Mouse (Mus musculus): ENCODE measurements at regions not wholly inside any gene's neighbourhood (a gene's known extent, or its start where the extent isn't known, plus 50 kb on each side); places are given as distances from the start of the nearest gene placed in this dataset.

- in situ Hi-C loops (cut with MboI, MseI): no loop called here
Measured at GRCm38 (mm10) chr10:15592161-15592560, 874.1 kb upstream of the Gje1 start.

DNA sequence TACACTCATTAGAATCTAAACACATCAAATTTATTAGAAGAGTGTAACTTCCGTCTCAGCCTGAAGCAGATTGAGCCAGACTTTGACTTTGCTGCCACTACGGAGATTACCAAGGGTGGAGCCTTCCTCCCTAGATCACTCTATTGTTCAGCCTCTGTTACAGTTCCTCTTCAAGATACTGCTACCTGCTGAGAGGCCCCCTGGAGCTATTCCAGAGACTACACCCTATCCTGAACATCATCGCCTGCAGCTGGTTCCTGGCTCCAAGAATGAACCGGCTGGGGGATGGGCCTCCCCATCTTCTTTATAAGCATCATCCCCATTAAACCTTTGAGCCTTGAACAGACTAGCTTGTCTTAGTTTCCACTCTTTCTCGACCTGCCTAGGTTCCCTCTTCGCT lies 868.1 kb upstream of the Gje1 start:
- in situ Hi-C loops (cut with MboI, MseI): no loop called here

GRCm38 (mm10) chr10:15564119-15564518 lies 846.1 kb upstream of the Gje1 start:
- in situ Hi-C loops (cut with MboI, MseI): no loop called here

GRCm38 (mm10) chr10:15553407-15554064 lies 835.5 kb upstream of the Gje1 start:
- in situ Hi-C loops (cut with MboI, MseI): no loop called here

- in situ Hi-C loops (cut with MboI, MseI): no loop called here
Measured at GRCm38 (mm10) chr10:15541797-15542350, 823.9 kb upstream of the Gje1 start.

DNA sequence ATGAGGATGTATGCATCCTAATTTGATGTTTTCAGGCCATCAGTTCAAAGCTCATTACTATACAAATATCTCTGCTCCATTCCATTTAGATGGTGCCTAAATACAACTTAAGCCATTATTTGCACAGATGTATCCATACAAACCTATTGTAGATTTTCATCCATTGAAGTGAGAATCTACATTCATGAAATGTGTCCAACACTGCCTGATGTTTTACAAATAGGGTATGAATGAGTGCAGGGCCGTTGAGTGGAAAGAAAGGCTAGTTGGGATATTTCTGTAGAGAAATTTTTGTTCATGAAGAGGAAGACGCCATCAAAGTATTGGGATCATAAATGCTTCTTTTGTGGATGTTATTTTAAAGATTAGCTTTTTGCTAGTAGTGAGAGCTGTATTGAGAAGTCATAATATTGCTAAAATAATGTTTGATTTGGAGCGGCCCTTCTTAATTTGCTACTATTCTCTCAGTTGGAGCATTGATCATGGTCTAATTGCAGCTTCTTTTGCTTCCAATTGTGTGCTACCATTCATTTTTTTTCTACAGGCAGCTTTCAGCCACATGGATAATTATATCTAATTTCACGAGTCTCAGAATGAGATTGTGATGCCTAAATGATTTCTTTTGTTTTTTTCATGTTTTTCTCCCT lies 822.9 kb upstream of the Gje1 start:
- in situ Hi-C loops (cut with MboI, MseI): no loop called here

DNA sequence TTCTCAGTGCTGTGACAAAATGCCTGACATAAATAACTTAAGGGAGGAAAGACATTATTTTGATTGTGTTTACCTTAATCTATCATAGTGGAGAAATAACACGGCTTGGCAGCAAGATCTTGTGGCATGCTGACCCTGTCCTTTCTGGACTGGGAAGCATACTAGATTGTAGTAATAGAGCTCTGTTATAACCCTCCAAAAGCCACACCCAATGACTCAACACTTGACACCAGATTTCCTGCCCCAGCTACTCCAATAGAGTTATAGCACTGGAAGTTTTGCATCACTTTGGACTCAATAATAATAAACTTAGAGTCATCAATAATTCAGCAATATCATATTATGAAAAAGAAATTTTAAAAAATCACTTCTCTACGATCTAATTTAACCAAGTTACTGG lies 818.0 kb upstream of the Gje1 start:
- in situ Hi-C loops (cut with MboI, MseI): no loop called here

- in situ Hi-C loops (cut with MboI, MseI): no loop called here
Measured at GRCm38 (mm10) chr10:15487367-15487766, 769.4 kb upstream of the Gje1 start.

DNA sequence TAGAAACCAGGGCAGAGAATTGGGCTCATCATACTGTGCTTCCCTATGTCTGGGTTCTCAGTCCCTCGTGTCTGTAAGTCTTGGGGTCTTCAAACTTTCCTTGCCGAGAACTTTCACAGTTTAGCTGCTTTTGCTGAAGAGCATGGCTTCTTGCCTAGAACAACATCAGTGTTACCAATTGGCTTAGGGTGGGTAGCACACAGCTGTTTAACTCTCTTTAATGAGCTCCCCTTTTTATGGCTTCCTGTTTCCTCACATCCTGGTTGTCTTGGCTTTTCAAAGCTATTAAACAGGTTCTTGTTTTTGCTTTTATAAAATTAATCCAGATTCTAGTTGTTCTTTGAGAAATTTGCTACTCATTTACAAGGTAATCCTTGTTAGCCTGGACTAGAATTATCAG lies 725.3 kb upstream of the Gje1 start:
- in situ Hi-C loops (cut with MboI, MseI): loop anchor here (10.0 kb wide), 1 partner anchor 698 kb away; no protein-coding TSS in a partner anchor

DNA sequence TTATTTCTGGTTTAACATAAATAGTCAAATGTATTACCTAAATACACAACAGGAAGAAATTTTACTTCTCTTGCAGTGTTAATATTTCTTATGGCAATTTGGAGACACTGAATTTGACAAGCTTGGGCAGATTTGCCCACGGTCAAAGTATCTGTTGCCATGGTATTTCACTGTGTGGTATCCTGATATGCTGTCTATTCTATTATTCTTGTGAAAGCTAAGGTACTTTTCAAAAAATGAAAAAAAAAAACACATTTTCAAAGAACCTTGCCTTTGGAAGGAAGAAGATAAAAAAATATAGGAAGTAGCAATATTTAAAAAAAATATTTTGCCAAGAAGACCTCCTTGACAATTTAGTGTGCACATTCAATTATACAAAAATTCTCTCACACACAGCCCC lies 723.2 kb upstream of the Gje1 start:
- in situ Hi-C loops (cut with MboI, MseI): loop anchor here (10.0 kb wide), 1 partner anchor 696 kb away; no protein-coding TSS in a partner anchor

GRCm38 (mm10) chr10:15426746-15427145 lies 708.7 kb upstream of the Gje1 start:
- in situ Hi-C loops (cut with MboI, MseI): no loop called here

DNA sequence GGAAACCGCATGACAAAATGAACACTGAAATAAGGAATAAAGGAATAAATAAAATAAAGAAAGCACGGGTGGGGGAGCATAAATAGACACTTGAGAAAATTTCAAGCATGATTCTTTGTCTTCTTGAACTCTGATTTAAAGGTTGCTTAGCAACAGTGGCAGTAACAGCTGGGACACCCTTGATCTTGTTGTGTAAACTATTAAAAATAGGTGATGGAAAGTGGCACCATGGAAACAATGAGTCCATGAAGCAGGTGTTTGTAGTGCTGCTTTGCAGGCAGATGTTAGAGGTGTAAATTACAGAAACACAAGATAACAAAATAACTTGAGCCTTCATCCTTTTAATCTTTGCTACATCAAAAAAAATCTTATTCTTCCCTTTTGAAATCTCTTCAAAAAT lies 688.2 kb upstream of the Gje1 start:
- in situ Hi-C loops (cut with MboI, MseI): no loop called here

DNA sequence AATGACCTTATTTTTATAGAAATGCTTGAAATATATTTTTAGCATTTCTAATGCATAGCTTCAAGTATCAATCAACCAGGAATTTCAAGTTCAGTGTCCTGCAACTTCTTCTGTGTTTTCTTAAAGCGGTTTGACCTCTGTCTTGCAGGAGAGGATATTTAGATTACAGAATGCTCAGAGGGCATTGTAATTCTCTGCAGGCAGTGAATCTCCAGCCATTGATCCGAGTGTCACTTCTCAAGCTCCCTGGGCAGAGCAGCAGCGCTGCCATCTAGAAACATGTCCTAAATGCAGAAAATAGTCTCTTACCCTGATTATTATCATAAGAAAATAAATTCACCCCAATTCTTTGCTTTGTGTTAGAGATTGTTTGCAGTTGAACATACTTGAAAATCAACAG lies 687.7 kb upstream of the Gje1 start:
- in situ Hi-C loops (cut with MboI, MseI): no loop called here

GRCm38 (mm10) chr10:15399964-15400363 lies 682.0 kb upstream of the Gje1 start:
- in situ Hi-C loops (cut with MboI, MseI): no loop called here

DNA sequence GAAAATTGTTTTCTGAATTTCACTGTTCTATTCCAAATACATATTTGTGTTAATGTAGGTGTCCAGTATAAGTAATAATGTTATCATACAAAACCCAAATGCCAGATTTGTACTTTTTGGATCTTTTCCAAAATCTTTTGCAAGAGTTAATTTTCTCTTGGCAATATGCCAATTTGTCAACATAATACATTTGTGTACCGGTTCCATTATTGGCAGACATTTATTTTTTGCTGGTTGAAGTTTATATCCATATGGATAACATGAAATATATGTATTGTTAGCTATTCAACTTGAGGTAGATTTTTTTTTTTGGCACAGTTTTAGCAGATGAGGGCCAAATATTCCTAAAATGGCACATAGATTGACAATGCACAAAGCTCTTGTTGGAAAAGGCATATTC lies 679.1 kb upstream of the Gje1 start:
- in situ Hi-C loops (cut with MboI, MseI): no loop called here

DNA sequence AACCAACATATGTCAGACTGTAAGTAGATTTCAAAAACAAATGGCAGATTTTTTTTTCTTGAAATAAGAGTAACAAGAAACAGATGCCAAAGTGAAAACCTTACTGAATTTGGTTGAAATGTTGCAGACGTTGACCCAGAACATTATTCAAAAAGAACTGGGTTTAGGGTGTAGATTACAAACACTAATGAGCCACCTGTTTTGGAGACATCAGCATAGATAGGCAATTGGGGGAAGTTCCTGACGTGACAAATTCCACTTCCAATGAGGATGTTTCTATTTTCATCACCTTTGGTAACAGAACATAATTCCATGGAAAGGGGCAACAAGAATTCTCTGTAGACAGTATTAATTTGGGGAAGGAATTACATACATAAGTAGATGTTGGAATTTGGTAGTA lies 677.3 kb upstream of the Gje1 start:
- in situ Hi-C loops (cut with MboI, MseI): no loop called here

DNA sequence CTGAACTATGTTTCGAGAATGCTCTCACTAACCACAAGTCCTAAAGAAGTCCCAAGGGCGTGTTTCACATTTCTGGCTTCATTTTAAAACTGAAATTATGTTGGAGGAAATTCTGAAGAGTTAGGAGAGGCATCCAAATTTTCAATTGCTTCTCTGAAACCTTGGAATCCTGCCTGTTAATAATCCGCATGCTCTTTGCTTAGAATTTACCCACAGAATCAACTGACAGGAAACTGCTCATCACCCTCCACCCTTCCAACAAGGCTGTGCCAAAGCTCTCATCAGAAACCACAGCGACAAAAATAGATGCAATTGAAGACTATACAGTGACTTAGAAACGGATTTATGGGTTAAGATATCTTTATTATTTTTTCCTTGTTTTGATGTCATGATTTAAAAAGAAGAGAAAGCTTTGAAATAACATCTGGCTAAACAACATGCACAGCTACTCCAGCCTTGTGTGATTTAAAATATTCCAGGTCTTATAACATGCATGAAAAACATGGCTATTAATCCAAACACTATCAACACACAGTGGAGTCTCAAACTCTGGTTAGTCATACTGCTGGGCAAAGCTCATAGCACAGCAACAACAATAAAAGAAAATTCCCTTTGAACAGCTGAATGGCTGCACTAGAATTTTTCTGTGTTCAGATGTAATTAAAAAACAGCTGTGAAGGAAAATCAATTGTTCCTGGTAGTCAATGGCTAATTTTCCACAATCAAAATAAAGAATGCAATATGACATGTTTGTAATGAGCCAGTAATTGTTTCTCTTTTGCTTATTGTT lies 674.2 kb upstream of the Gje1 start:
- in situ Hi-C loops (cut with MboI, MseI): no loop called here

GRCm38 (mm10) chr10:15373571-15373970 lies 655.6 kb upstream of the Gje1 start:
- in situ Hi-C loops (cut with MboI, MseI): no loop called here

Measured in regulatory T cell (primary cell).